Mouse (Mus musculus) bone marrow, adult 2 months (tissue): ENCODE results near the gene Rab40c.

Experiments used
- CTCF ChIP-seq: fragments of 200-500 bp; IDR thresholded peaks from 2 replicates; pipeline ENCODE4 v1.5.1; 2011; ENCODE audit warnings: low read length, control low read depth; ENCODE audit not compliant: control insufficient read depth, insufficient read depth
- POLR2A ChIP-seq: fragments of 200-500 bp; IDR thresholded peaks from 2 replicates; pipeline ENCODE4 v1.6.1; 2011; ENCODE audit warnings: low read depth, mild to moderate bottlenecking, control low read depth, low read length, borderline replicate concordance; ENCODE audit not compliant: control insufficient read depth

DNA sequence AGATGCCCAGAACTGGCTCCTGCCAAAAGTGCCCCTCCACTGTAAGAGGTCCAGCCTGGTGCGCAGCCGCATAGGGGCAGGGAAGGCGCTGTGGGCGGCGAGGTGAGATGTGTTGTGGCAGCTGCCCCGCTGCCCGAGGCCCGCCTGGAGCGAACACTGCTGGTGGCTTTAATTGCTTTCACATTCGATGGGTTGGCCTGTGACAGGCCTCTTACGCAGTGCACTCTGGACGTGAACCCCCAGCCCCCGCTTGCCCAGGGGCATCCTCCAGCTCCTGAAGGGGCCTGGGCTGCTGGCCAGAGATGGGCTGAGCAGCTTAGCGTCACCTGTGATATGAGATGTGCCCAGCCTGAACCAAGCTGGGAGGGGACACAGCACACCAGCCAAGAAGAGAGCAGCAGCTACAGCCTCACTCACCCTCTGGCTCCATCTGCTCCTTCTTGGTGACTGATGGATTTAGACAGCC is 38.1 kb upstream of the Rab40c start:
- TF ChIP-seq POLR2A (no peak), CTCF (no peak)
